Mouse (Mus musculus) spleen, adult 2 months (tissue): ENCODE results near the gene St3gal5.

Source experiments
- CTCF ChIP-seq: fragments of 200-500 bp; IDR thresholded peaks from 2 replicates; pipeline ENCODE4 v1.5.1; 2011; ENCODE audit warnings: mild to moderate bottlenecking, inconsistent platforms; ENCODE audit not compliant: insufficient read depth, insufficient read length, insufficient replicate concordance; ENCODE audit errors: extremely low read depth
- POLR2A ChIP-seq: fragments of 200-500 bp; IDR thresholded peaks from 2 replicates; pipeline ENCODE4 v1.6.1; 2011; ENCODE audit warnings: low read depth, low read length, inconsistent platforms

DNA sequence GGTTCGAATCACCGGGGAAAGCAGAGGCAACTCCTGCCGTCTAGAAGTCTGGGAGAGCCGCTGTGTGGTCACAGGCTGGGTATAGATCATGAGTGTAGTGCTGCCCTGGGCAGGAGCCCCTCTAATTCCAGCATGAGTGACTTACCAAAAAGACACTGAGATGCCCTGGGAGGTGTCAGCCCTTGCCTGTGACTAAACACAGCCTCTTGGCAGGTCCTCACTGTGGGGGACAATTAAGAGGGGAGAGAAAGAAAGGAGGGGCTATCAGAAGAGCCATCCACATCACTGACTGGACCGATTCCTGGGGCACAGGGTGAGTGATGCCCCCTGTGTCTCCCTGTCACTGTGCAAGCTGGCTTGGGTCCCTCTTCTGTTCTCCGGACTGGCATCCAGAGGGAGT lies 89.4 kb downstream of the St3gal5 start:
- TF ChIP-seq CTCF: no peak
- no peak for TF ChIP-seq POLR2A
